Mouse (Mus musculus) myocyte (in vitro differentiated cells): Measurements from ENCODE around the gene Dusp2. TPM values are rescaled to one million over a fixed set of nuclear protein-coding genes. Genes with fewer than 3 reads are reported as not detected.

ENCODE experiments used
- H3K27me3 ChIP-seq: one replicate; pipeline ENCODE4 v1.6.1; 2011; ENCODE audit not compliant: control insufficient read depth, insufficient read depth, insufficient read length
- H3K36me3 ChIP-seq: one replicate; pipeline ENCODE4 v1.6.1; 2011; ENCODE audit not compliant: control insufficient read depth, insufficient read depth
- H3K4me2 ChIP-seq: one replicate; pipeline ENCODE4 v1.6.1; 2011; ENCODE audit warnings: low read depth, control low read depth
- H3K4me3 ChIP-seq: one replicate; pipeline ENCODE4 v1.5.1; 2011; ENCODE audit warnings: mild to moderate bottlenecking, control low read depth, moderate library complexity
- H3K79me2 ChIP-seq: one replicate; pipeline ENCODE4 v1.6.1; 2011; ENCODE audit not compliant: control insufficient read depth, insufficient read depth
- H3ac ChIP-seq: one replicate; pipeline ENCODE4 v1.6.1; 2011; ENCODE audit not compliant: control insufficient read depth, insufficient read length
- CEBPB ChIP-seq: IDR thresholded peaks from 2 replicates; pipeline ENCODE4 v1.6.1; 2011; ENCODE audit warnings: mild to moderate bottlenecking, moderate library complexity; ENCODE audit not compliant: poor library complexity, insufficient read depth, severe bottlenecking
- E2F4 ChIP-seq: IDR thresholded peaks from one replicate; pipeline ENCODE4 v1.6.1; 2011; ENCODE audit warnings: mild to moderate bottlenecking, control low read depth, moderate library complexity; ENCODE audit not compliant: insufficient read depth
- MAX ChIP-seq: IDR thresholded peaks from one replicate; pipeline ENCODE4 v1.6.1; 2011; ENCODE audit warnings: low read depth, mild to moderate bottlenecking, control low read depth
- MYOD1 ChIP-seq, 3 experiments: IDR thresholded peaks; one replicate each; pipeline ENCODE4 v1.6.1; 2011; ENCODE audit warnings: control low read depth in 2 of 3, low read depth in 2 of 3, mild to moderate bottlenecking in 2 of 3, moderate library complexity in 1 of 3; ENCODE audit not compliant: insufficient read length in 2 of 3, control insufficient read depth in 1 of 3
- MYOG ChIP-seq, 3 experiments: IDR thresholded peaks; one replicate each; pipeline ENCODE4 v1.6.1; 2011; ENCODE audit warnings: control low read depth in 2 of 3, low read depth in 2 of 3, mild to moderate bottlenecking in 2 of 3; ENCODE audit not compliant: insufficient read length in 2 of 3, control insufficient read depth in 1 of 3, insufficient read depth in 1 of 3
- POLR2A ChIP-seq: IDR thresholded peaks from one replicate; pipeline ENCODE4 v1.6.1; 2011; ENCODE audit warnings: low read depth, mild to moderate bottlenecking, control low read depth, moderate library complexity; ENCODE audit not compliant: insufficient read length
- POLR2AphosphoS2 ChIP-seq: IDR thresholded peaks from one replicate; pipeline ENCODE4 v1.6.1; 2011; ENCODE audit warnings: low read depth, control low read depth; ENCODE audit not compliant: insufficient read length
- REST ChIP-seq: IDR thresholded peaks from one replicate; pipeline ENCODE4 v1.6.1; 2011; ENCODE audit warnings: mild to moderate bottlenecking, control low read depth, moderate library complexity; ENCODE audit not compliant: insufficient read depth, insufficient read length
- SRF ChIP-seq: IDR thresholded peaks from one replicate; pipeline ENCODE4 v1.6.1; 2011; ENCODE audit warnings: low read depth; ENCODE audit not compliant: control insufficient read depth, insufficient read length
- TCF12 ChIP-seq: IDR thresholded peaks from one replicate; pipeline ENCODE4 v1.6.1; 2011; ENCODE audit warnings: mild to moderate bottlenecking, control low read depth; ENCODE audit not compliant: poor library complexity, insufficient read depth, severe bottlenecking
- TCF3 ChIP-seq: IDR thresholded peaks from one replicate; pipeline ENCODE4 v1.6.1; 2011; ENCODE audit warnings: low read depth, control low read depth; ENCODE audit not compliant: insufficient read length
- USF1 ChIP-seq: IDR thresholded peaks from one replicate; pipeline ENCODE4 v1.6.1; 2011; ENCODE audit warnings: low read depth, mild to moderate bottlenecking, control low read depth, moderate library complexity
- polyA plus RNA-seq: library from polyadenylated mRNA; unstranded; fragments of >200 nt; fragmentation: generic; extraction: Trizol; gene quantifications from one replicate; pipeline ENCODE4 v1.2.1, GENCODE M21; 2012; ENCODE audit warnings: missing spikeins

The Dusp2 gene
- polyA plus RNA-seq, 1 experiment = 4.5 TPM

- Histone ChIP-seq H3K4me2 (no peak overlapping the region), H3K36me3 (no peaks in the 10 kb centered on the region), H3K4me3 (no peak overlapping the region), H3K27me3 (peaks cover 33% of the 10 kb centered on the region), H3K79me2 (no peaks in the 10 kb centered on the region), H3ac (no peak overlapping the region)
- TF ChIP-seq E2F4 (no peak), MAX (no peak), REST (no peak), POLR2A (no peak), SRF (no peak), TCF3 (no peak), MYOG (IDR thresholded peaks at IDR 0.05; ENCODE audit: control insufficient read depth in 1 of 3, insufficient read depth in 1 of 3, insufficient read length in 2 of 3, low read depth in 2 of 3) (no peak), TCF12 (no peak), POLR2AphosphoS2 (no peak)
These were observed 39.1 kb downstream of the Dusp2 start for GRCm38 (mm10) chr2:127375087-127375486.

- no peak overlapping the region for H3K4me2 ChIP-seq
- no peaks in the 10 kb centered on the region for H3K36me3 ChIP-seq
- no peak overlapping the region for H3ac ChIP-seq
- H3K4me3 ChIP-seq = no peak overlapping the region
- no peak for TF ChIP-seq SRF
- no peak for TF ChIP-seq POLR2AphosphoS2
- no peak for TF ChIP-seq USF1
- TF ChIP-seq MYOD1 (IDR thresholded peaks at IDR 0.05; ENCODE audit: control insufficient read depth in 1 of 3, insufficient read length in 2 of 3, low read depth in 2 of 3) = no peak
- no peak for TF ChIP-seq TCF12
- TF ChIP-seq CEBPB = no peak
- no peak for TF ChIP-seq E2F4
- no peak for TF ChIP-seq MAX
- TF ChIP-seq REST = no peak
- no peak for TF ChIP-seq TCF3
- H3K27me3 ChIP-seq = peaks cover 30% of the 10 kb centered on the region
- no peaks in the 10 kb centered on the region for H3K79me2 ChIP-seq
These were observed 39.9 kb downstream of the Dusp2 start for GRCm38 (mm10) chr2:127375759-127376341.

- H3ac ChIP-seq = no peak overlapping the region
- H3K4me3 ChIP-seq = no peak overlapping the region
- no peaks in the 10 kb centered on the region for H3K36me3 ChIP-seq
- peaks cover 24% of the 10 kb centered on the region for H3K27me3 ChIP-seq
- TF ChIP-seq MYOG (IDR thresholded peaks at IDR 0.05; ENCODE audit: control insufficient read depth in 1 of 3, insufficient read depth in 1 of 3, insufficient read length in 2 of 3, low read depth in 2 of 3) (no peak), SRF (no peak), MYOD1 (IDR thresholded peaks at IDR 0.05; ENCODE audit: control insufficient read depth in 1 of 3, insufficient read length in 2 of 3, low read depth in 2 of 3) (no peak), REST (no peak)
- H3K4me2 ChIP-seq = no peak overlapping the region
- no peaks in the 10 kb centered on the region for H3K79me2 ChIP-seq
These were observed 40.6 kb downstream of the Dusp2 start for GRCm38 (mm10) chr2:127376423-127377051.

- Histone ChIP-seq H3K4me3 (no peak overlapping the region), H3K4me2 (no peak overlapping the region), H3K79me2 (no peaks in the 10 kb centered on the region), H3K36me3 (no peaks in the 10 kb centered on the region), H3K27me3 (peaks cover 24% of the 10 kb centered on the region), H3ac (no peak overlapping the region)
- TF ChIP-seq TCF3 (no peak), CEBPB (no peak), REST (no peak), POLR2AphosphoS2 (no peak), MYOG (IDR thresholded peaks at IDR 0.05; ENCODE audit: control insufficient read depth in 1 of 3, insufficient read depth in 1 of 3, insufficient read length in 2 of 3, low read depth in 2 of 3) (no peak), USF1 (no peak), MYOD1 (IDR thresholded peaks at IDR 0.05; ENCODE audit: control insufficient read depth in 1 of 3, insufficient read length in 2 of 3, low read depth in 2 of 3) (no peak)
These were observed 42.1 kb downstream of the Dusp2 start for GRCm38 (mm10) chr2:127377942-127378610.

- Histone ChIP-seq H3K27me3 (peaks cover 24% of the 10 kb centered on the region), H3ac (no peak overlapping the region), H3K4me3 (no peak overlapping the region), H3K36me3 (no peaks in the 10 kb centered on the region), H3K79me2 (no peaks in the 10 kb centered on the region), H3K4me2 (no peak overlapping the region)
- no peak for TF ChIP-seq SRF
- no peak for TF ChIP-seq CEBPB
- TF ChIP-seq E2F4 = no peak
- TF ChIP-seq MYOG (IDR thresholded peaks at IDR 0.05; ENCODE audit: control insufficient read depth in 1 of 3, insufficient read depth in 1 of 3, insufficient read length in 2 of 3, low read depth in 2 of 3) = no peak
- TF ChIP-seq MAX = no peak
- TF ChIP-seq POLR2AphosphoS2 = no peak
- TF ChIP-seq POLR2A = no peak
- no peak for TF ChIP-seq TCF3
- no peak for TF ChIP-seq REST
- TF ChIP-seq MYOD1 (IDR thresholded peaks at IDR 0.05; ENCODE audit: control insufficient read depth in 1 of 3, insufficient read length in 2 of 3, low read depth in 2 of 3) = no peak
- TF ChIP-seq USF1 = no peak
- no peak for TF ChIP-seq TCF12
These were observed 42.6 kb downstream of the Dusp2 start for GRCm38 (mm10) chr2:127378611-127378990.
